Mouse (Mus musculus): ENCODE results near the gene Cul4a. TPM values are rescaled to one million over a fixed set of nuclear protein-coding genes. Genes with fewer than 3 reads are reported as not detected.

Cul4a gene
- polyA plus RNA-seq, 1 experiment, result 34.4 TPM

DNA sequence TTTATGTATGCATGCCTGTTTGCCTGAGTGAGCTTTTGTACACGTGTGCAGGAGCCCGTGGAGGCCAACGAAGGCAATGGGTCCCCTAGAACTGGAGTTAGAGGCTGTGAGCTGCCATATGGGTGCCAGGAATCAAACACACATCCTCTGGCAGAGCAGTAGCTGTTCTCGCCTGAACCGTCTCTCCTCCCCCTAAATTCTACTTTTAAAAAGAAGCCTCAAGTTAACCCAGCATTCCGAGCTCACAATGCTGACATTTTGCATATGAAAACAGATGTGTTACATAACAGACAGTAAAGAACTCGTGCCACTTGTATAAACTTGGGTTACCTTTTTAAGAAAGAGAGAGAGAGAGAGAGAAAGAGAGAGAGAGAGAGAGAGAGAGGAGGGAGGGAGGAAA lies 27.9 kb upstream of the Cul4a start:
- WGBS, result 81% methylated on average over 7 of the region's 7 CpGs
- Histone ChIP-seq H3K27ac (ENCODE audit: insufficient read depth, low read depth, low read length) (no peak overlapping the region), H3K36me3 (ENCODE audit: control insufficient read depth, insufficient read depth, low read length) (no peaks in the 10 kb centered on the region; the same call in 1 of the 2 replicates), H3K27me3 (replicated peaks; ENCODE audit: control insufficient read depth, insufficient read depth, low read length) (no peaks in the 10 kb centered on the region), H3K4me3 (ENCODE audit: insufficient read depth, low read depth, low read length) (no peak overlapping the region), H3K4me1 (ENCODE audit: control insufficient read depth, insufficient read depth, low read length) (no peaks in the 10 kb centered on the region)
- TF ChIP-seq POLR2A (IDR thresholded peaks at IDR 0.05; ENCODE audit: low read depth, low read length), result no peak
- no peak for TF ChIP-seq CTCF (conservative IDR thresholded peaks at IDR 0.05; ENCODE audit: insufficient read depth, insufficient read length, low read depth, low read length)
- no peak for DNase-seq

DNA sequence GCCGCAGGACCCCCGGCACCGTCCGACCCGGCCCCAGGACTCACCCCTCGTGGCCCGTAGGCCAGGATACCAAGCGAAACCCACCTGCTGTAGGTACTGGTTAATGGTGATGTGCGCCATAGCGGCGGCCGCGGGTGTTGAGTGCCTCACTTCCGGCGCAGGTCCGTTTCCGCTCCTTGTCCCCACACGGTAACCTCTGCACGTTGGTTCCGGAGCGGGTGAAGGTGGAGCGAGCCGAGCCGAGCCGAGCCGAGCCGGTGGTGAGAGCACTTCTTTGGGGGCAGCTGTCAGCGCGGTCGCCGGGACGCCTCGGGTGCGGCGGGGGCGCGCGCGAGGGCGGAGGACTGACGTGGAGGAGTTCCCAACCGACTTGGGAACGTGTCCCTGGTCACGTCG lies 732 bp upstream of the Cul4a start:
- peak; percentile 94 for DNase-seq

DNA sequence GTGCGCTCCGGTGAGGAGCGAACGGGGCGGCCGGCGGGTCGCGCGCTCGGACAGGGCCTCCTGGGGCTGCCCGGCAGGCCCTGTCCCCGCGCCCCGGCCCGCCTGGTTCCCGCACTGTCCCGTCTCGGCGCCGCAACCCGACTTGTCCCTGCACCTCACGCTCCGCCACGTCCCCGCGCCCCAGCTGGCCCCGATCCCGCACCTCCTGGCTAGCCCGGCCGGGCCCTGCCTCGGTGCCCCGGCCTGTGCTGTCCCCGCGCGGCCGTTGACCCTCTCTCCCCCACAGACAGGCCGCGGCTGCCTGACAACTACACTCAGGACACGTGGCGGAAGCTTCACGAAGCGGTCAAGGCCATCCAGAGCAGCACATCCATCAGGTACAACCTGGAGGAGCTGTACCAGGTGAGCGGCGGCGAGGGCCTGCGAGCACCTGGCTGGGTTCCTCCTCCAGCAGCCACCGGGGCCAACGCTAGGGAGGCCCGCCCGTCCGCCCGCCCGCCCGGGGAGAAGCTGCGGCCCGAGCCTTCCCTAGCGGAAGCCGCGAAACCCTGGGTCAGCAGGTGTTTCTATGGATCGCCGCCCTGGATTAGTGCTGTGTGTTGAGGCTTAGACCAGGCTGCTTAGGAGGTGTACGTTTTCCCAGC lies 609 bp downstream of the Cul4a start:
- no peaks in the 10 kb centered on the region for H3K27me3 ChIP-seq (replicated peaks; ENCODE audit: control insufficient read depth, insufficient read depth, low read length)
- H3K4me3 ChIP-seq (ENCODE audit: insufficient read depth, low read depth, low read length), result peak overlapping the region; percentile 95
- no peaks in the 10 kb centered on the region for H3K36me3 ChIP-seq (ENCODE audit: control insufficient read depth, insufficient read depth, low read length)
- H3K4me1 ChIP-seq (ENCODE audit: control insufficient read depth, insufficient read depth, low read length), result peaks cover 9% of the 10 kb centered on the region; the same call in 1 of the 2 replicates
- H3K27ac ChIP-seq (ENCODE audit: insufficient read depth, low read depth, low read length), result peak overlapping the region; percentile 89
- under 1% methylated on average over 60 of the region's 63 CpGs for WGBS
- TF ChIP-seq CTCF (conservative IDR thresholded peaks at IDR 0.05; ENCODE audit: insufficient read depth, insufficient read length, low read depth, low read length), result no peak
- no peak for TF ChIP-seq POLR2A (IDR thresholded peaks at IDR 0.05; ENCODE audit: low read depth, low read length)
- DNase-seq, result peak; percentile 66

More for the DNA sequence above, 732 bp upstream of the Cul4a start:
- Histone ChIP-seq H3K36me3 (ENCODE audit: control insufficient read depth, insufficient read depth, low read length) (no peaks in the 10 kb centered on the region), H3K4me3 (ENCODE audit: insufficient read depth, low read depth, low read length) (peak overlapping the region; percentile 93), H3K27ac (ENCODE audit: insufficient read depth, low read depth, low read length) (peak overlapping the region; percentile 91), H3K27me3 (replicated peaks; ENCODE audit: control insufficient read depth, insufficient read depth, low read length) (no peaks in the 10 kb centered on the region), H3K4me1 (ENCODE audit: control insufficient read depth, insufficient read depth, low read length) (peaks cover 9% of the 10 kb centered on the region; the same call in 1 of the 2 replicates)
- TF ChIP-seq CTCF (conservative IDR thresholded peaks at IDR 0.05; ENCODE audit: insufficient read depth, insufficient read length, low read depth, low read length) (no peak), POLR2A (IDR thresholded peaks at IDR 0.05; ENCODE audit: low read depth, low read length) (no peak)
- under 1% methylated on average over 45 of the region's 45 CpGs for WGBS

DNA sequence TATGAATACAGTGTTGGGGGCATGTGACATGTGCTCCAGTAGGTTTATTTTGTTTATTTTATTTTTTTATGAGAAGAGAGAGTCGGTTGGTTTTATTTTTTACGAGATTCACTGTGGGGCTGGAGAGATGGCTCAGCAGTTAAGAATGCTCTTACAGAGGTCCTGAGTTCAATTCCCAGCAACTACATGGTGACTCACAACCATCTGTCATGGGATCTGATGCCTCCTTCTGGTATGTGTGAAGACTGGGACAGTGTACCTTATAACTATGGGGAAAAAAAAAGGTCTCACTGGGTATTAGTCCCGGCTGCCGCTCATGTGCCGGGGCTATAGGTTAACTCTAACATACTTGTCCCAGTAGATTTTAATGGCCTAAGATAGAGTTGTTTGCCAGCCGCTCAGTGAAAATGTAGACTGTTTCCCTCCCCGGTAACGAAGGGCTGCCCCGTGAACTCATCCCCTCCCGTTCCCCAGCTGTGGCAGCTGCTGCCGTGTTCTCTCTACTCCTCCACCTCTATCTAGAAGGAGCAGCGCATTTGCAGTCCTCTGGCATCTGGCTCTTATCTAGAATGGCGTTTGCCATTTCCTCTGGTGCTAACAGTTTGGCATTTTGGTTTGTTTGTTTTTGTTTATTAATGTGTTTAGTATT lies 2.7 kb downstream of the Cul4a start:
- TF ChIP-seq CTCF (conservative IDR thresholded peaks at IDR 0.05; ENCODE audit: insufficient read depth, insufficient read length, low read depth, low read length) (no peak), POLR2A (IDR thresholded peaks at IDR 0.05; ENCODE audit: low read depth, low read length) (no peak)
- H3K4me3 ChIP-seq (ENCODE audit: insufficient read depth, low read depth, low read length), result no peak overlapping the region
- DNase-seq, result no peak
- no peaks in the 10 kb centered on the region for H3K36me3 ChIP-seq (ENCODE audit: control insufficient read depth, insufficient read depth, low read length)
- peaks cover 9% of the 10 kb centered on the region; the same call in 1 of the 2 replicates for H3K4me1 ChIP-seq (ENCODE audit: control insufficient read depth, insufficient read depth, low read length)
- H3K27me3 ChIP-seq (replicated peaks; ENCODE audit: control insufficient read depth, insufficient read depth, low read length), result no peaks in the 10 kb centered on the region
- WGBS, result 71% methylated on average over 13 of the region's 13 CpGs
- no peak overlapping the region for H3K27ac ChIP-seq (ENCODE audit: insufficient read depth, low read depth, low read length)

DNA sequence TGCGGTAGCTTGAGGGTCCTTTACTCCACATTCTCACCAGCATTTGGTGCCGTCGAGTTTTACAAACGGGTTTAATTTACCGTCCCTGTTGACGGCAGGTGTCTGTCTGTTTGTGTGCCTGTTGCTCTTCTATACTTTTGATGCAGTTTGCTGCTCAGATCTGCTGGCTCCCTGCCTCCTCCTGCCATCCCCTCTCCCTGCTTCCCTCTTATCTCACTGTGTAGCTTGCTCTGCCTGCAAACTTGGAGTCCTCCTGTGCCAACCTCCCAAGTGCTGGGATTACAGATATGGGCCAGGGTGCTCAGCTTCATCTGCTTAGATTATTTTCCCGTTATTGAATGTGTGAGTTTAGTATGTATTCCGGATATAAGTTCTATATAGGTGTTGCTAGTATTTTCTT lies 3.5 kb downstream of the Cul4a start:
- Histone ChIP-seq H3K27me3 (replicated peaks; ENCODE audit: control insufficient read depth, insufficient read depth, low read length) (no peaks in the 10 kb centered on the region), H3K36me3 (ENCODE audit: control insufficient read depth, insufficient read depth, low read length) (no peaks in the 10 kb centered on the region), H3K4me1 (ENCODE audit: control insufficient read depth, insufficient read depth, low read length) (peaks cover 5% of the 10 kb centered on the region; the same call in 1 of the 2 replicates), H3K4me3 (ENCODE audit: insufficient read depth, low read depth, low read length) (no peak overlapping the region), H3K27ac (ENCODE audit: insufficient read depth, low read depth, low read length) (no peak overlapping the region)
- 86% methylated on average over 8 of the region's 8 CpGs for WGBS
- DNase-seq, result no peak
- TF ChIP-seq CTCF (conservative IDR thresholded peaks at IDR 0.05; ENCODE audit: insufficient read depth, insufficient read length, low read depth, low read length), result no peak
- TF ChIP-seq POLR2A (IDR thresholded peaks at IDR 0.05; ENCODE audit: low read depth, low read length), result no peak

DNA sequence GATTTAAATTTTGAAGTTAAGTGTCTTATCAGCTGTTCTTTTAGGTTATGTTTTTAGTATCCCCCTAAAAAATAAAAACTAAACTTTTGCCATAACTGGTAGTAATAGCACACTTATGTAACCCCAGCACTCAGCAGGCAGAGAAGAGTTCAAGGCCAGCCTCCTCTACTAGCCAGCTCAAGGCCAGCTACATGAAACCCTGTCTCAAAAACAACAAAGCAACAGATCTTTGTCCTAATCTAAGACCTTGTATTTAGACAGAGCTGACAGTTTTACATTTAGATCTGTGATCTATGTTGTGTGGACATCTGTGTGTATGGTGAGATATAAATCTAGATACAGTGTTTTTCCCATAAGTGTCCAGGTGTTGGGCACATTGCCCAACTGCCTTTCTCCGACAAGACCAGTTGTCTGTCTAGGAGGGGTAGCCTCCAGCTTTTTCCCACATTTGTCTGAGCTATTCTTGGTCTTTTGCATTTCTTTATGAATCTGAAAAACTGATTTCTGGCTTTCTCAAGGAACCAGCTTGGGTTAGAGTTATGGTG lies 4.1 kb downstream of the Cul4a start:
- H3K27me3 ChIP-seq (replicated peaks; ENCODE audit: control insufficient read depth, insufficient read depth, low read length), result no peaks in the 10 kb centered on the region
- no peak for DNase-seq
- H3K4me1 ChIP-seq (ENCODE audit: control insufficient read depth, insufficient read depth, low read length), result peaks cover 4% of the 10 kb centered on the region; the same call in 1 of the 2 replicates
- H3K4me3 ChIP-seq (ENCODE audit: insufficient read depth, low read depth, low read length), result no peak overlapping the region
- no peak overlapping the region for H3K27ac ChIP-seq (ENCODE audit: insufficient read depth, low read depth, low read length)
- 42% methylated on average over 1 of the region's 1 CpGs for WGBS
- H3K36me3 ChIP-seq (ENCODE audit: control insufficient read depth, insufficient read depth, low read length), result no peaks in the 10 kb centered on the region
- no peak for TF ChIP-seq CTCF (conservative IDR thresholded peaks at IDR 0.05; ENCODE audit: insufficient read depth, insufficient read length, low read depth, low read length)
- TF ChIP-seq POLR2A (IDR thresholded peaks at IDR 0.05; ENCODE audit: low read depth, low read length), result no peak

DNA sequence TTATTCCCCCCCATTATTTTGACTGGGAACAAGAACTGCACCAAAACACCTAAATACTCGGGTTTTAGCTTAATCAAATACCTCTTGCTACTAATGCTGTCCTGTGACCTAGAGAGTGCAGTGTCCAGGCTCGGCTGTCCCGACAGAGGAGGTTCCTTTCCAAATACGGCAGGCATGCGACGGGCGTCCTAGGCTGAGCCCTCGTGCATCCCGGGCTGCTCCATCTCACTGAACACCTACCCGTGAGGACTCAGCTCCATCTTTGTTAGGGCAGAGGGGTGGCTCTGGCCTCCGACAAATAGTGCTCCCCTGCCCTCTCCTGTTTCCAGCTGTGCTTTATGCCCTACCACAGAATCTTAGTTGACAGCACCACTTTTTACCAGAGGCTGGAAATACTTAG lies 6.5 kb downstream of the Cul4a start:
- Histone ChIP-seq H3K4me3 (ENCODE audit: insufficient read depth, low read depth, low read length) (no peak overlapping the region), H3K4me1 (ENCODE audit: control insufficient read depth, insufficient read depth, low read length) (no peaks in the 10 kb centered on the region), H3K27me3 (replicated peaks; ENCODE audit: control insufficient read depth, insufficient read depth, low read length) (no peaks in the 10 kb centered on the region), H3K27ac (ENCODE audit: insufficient read depth, low read depth, low read length) (no peak overlapping the region), H3K36me3 (ENCODE audit: control insufficient read depth, insufficient read depth, low read length) (no peaks in the 10 kb centered on the region)
- no peak for DNase-seq
- no peak for TF ChIP-seq CTCF (conservative IDR thresholded peaks at IDR 0.05; ENCODE audit: insufficient read depth, insufficient read length, low read depth, low read length)
- TF ChIP-seq POLR2A (IDR thresholded peaks at IDR 0.05; ENCODE audit: low read depth, low read length), result no peak
- 82% methylated on average over 11 of the region's 11 CpGs for WGBS
